Mouse (Mus musculus): ENCODE results near the gene Mdm2.

- TF ChIP-seq GATA1 (IDR thresholded peaks at IDR 0.05; ENCODE audit: low read length) (no peak), TAL1 (IDR thresholded peaks at IDR 0.05; ENCODE audit: low read length) (no peak)
Observed at GRCm38 (mm10) chr10:117675096-117676035, 35.2 kb downstream of the Mdm2 start.

Data from erythroblast, embryonic 14.5 days (primary cell).